Mouse (Mus musculus): ENCODE measurements at regions not wholly inside any gene's neighbourhood (a gene's known extent, or its start where the extent isn't known, plus 50 kb on each side); places are given as distances from the start of the nearest gene placed in this dataset.
"Not testable (repeated sequence)": the region's sequence is repeated elsewhere in the genome, so short reads cannot be mapped to it uniquely, and the experiment has no call there.

DNA sequence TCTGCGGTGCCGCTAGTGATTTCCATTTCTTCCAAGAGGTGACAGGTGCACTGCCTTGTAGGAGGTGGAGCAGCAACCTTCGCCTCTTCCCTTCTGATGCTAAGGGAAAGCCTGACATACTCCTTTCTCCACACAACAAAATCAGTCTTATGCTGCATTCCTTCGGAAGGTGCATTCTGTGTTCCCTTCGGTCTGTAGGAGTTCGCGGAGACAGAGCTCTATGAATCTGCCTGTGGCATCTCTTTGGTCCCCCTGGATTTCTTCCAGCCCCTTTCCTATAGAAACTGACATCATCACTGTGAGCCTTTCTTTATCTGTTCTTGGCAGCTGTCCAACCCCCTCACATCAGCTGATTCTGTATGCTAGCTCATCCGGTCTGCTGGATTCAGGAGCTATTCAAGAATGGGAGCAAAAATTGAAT is 112.7 kb downstream of the Akr1d1 start:
- DNase-seq = no peak
- Histone ChIP-seq H3K4me1 (ENCODE audit: control insufficient read depth, insufficient read depth, low read length) (no peaks in the 10 kb centered on the region; the same call in 1 of the 2 replicates), H3K36me3 (ENCODE audit: control insufficient read depth, insufficient read depth, low read length) (no peaks in the 10 kb centered on the region), H3K9ac (ENCODE audit: low read depth, low read length) (no peak overlapping the region), H3K27ac (no peak overlapping the region), H3K27me3 (ENCODE audit: control insufficient read depth, insufficient read depth, low read length) (no peaks in the 10 kb centered on the region), H3K4me3 (no peak overlapping the region), H3K79me2 (replicated peaks; ENCODE audit: control insufficient read depth, insufficient read depth, low read length) (no peaks in the 10 kb centered on the region)
- intact Hi-C loops (cut with DNase I) = no loop called here
- WGBS = 27% methylated on average over 8 of the region's 8 CpGs
- TF ChIP-seq CTCF (IDR thresholded peaks at IDR 0.05) (no peak), EP300 (IDR thresholded peaks at IDR 0.05; ENCODE audit: insufficient read depth, low read depth, low read length) (no peak), POLR2A (IDR thresholded peaks at IDR 0.05; ENCODE audit: insufficient read depth, low read depth, low read length) (no peak)

DNA sequence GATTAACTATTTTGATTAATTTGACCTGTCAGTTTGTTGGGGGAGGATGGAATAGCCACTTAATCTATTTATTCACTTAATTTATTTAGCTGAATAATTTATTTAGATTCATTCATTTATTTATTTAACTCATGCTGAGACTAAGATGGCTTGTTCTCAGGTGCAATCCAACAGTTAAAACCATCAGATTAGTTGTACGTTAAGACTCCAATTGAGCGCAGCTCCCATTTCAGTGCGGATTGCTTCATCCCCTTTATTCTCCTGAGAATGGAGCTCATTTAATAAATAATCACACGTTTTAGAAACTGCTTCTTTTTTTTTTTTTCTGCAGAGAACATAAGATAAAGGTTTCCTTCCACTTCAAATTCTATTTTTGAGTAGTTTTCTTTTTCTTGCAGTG is 113.2 kb downstream of the Akr1d1 start:
- no peak for DNase-seq
- Histone ChIP-seq H3K9ac (ENCODE audit: low read depth, low read length) (no peak overlapping the region), H3K27me3 (ENCODE audit: control insufficient read depth, insufficient read depth, low read length) (no peaks in the 10 kb centered on the region), H3K79me2 (replicated peaks; ENCODE audit: control insufficient read depth, insufficient read depth, low read length) (no peaks in the 10 kb centered on the region), H3K4me1 (ENCODE audit: control insufficient read depth, insufficient read depth, low read length) (no peaks in the 10 kb centered on the region; the same call in 1 of the 2 replicates), H3K36me3 (ENCODE audit: control insufficient read depth, insufficient read depth, low read length) (no peaks in the 10 kb centered on the region), H3K4me3 (no peak overlapping the region), H3K27ac (no peak overlapping the region)
- 50% methylated on average over 4 of the region's 4 CpGs for WGBS
- intact Hi-C loops (cut with DNase I) = no loop called here
- TF ChIP-seq EP300 (IDR thresholded peaks at IDR 0.05; ENCODE audit: insufficient read depth, low read depth, low read length) = no peak
- TF ChIP-seq CTCF (IDR thresholded peaks at IDR 0.05) = no peak
- TF ChIP-seq POLR2A (IDR thresholded peaks at IDR 0.05; ENCODE audit: insufficient read depth, low read depth, low read length) = no peak

GRCm38 (mm10) chr6:37643718-37644117 is 113.7 kb downstream of the Akr1d1 start:
- Histone ChIP-seq H3K79me2 (replicated peaks; ENCODE audit: control insufficient read depth, insufficient read depth, low read length) (no peaks in the 10 kb centered on the region), H3K36me3 (ENCODE audit: control insufficient read depth, insufficient read depth, low read length) (no peaks in the 10 kb centered on the region), H3K9ac (ENCODE audit: low read depth, low read length) (no peak overlapping the region), H3K27me3 (ENCODE audit: control insufficient read depth, insufficient read depth, low read length) (no peaks in the 10 kb centered on the region), H3K27ac (no peak overlapping the region), H3K4me1 (ENCODE audit: control insufficient read depth, insufficient read depth, low read length) (no peaks in the 10 kb centered on the region; the same call in 1 of the 2 replicates), H3K4me3 (no peak overlapping the region)
- 81% methylated on average over 2 of the region's 2 CpGs for WGBS
- intact Hi-C loops (cut with DNase I) = no loop called here
- TF ChIP-seq CTCF (IDR thresholded peaks at IDR 0.05) = no peak
- TF ChIP-seq EP300 (IDR thresholded peaks at IDR 0.05; ENCODE audit: insufficient read depth, low read depth, low read length) = no peak
- TF ChIP-seq POLR2A (IDR thresholded peaks at IDR 0.05; ENCODE audit: insufficient read depth, low read depth, low read length) = no peak
- no peak for DNase-seq

- TF ChIP-seq CTCF (IDR thresholded peaks at IDR 0.05) = no peak
- TF ChIP-seq EP300 (IDR thresholded peaks at IDR 0.05; ENCODE audit: insufficient read depth, low read depth, low read length) = no peak
- TF ChIP-seq POLR2A (IDR thresholded peaks at IDR 0.05; ENCODE audit: insufficient read depth, low read depth, low read length) = no peak
- intact Hi-C loops (cut with DNase I) = no loop called here
- Histone ChIP-seq H3K4me1 (ENCODE audit: control insufficient read depth, insufficient read depth, low read length) (no peaks in the 10 kb centered on the region; the same call in 1 of the 2 replicates), H3K79me2 (replicated peaks; ENCODE audit: control insufficient read depth, insufficient read depth, low read length) (no peaks in the 10 kb centered on the region), H3K36me3 (ENCODE audit: control insufficient read depth, insufficient read depth, low read length) (no peaks in the 10 kb centered on the region), H3K9ac (ENCODE audit: low read depth, low read length) (no peak overlapping the region), H3K27me3 (ENCODE audit: control insufficient read depth, insufficient read depth, low read length) (no peaks in the 10 kb centered on the region), H3K4me3 (no peak overlapping the region), H3K27ac (no peak overlapping the region)
- 92% methylated on average over 14 of the region's 14 CpGs for WGBS
- no peak for DNase-seq
These were observed 115.6 kb downstream of the Akr1d1 start for GRCm38 (mm10) chr6:37645551-37645950.

- H3K79me2 ChIP-seq (replicated peaks; ENCODE audit: control insufficient read depth, insufficient read depth, low read length); H3K27me3 ChIP-seq (ENCODE audit: control insufficient read depth, insufficient read depth, low read length); H3K4me3 ChIP-seq; H3K27ac ChIP-seq; H3K4me1 ChIP-seq (ENCODE audit: control insufficient read depth, insufficient read depth, low read length); H3K36me3 ChIP-seq (ENCODE audit: control insufficient read depth, insufficient read depth, low read length); DNase-seq; H3K9ac ChIP-seq (ENCODE audit: low read depth, low read length): not testable (repeated sequence)
- WGBS = 96% methylated on average over 3 of the region's 3 CpGs
- intact Hi-C loops (cut with DNase I) = loop anchor here (5.0 kb wide), 2 partner anchors 65 kb away; no protein-coding TSS in a partner anchor
These were observed 127.3 kb downstream of the Akr1d1 start for GRCm38 (mm10) chr6:37657300-37657699.

DNA sequence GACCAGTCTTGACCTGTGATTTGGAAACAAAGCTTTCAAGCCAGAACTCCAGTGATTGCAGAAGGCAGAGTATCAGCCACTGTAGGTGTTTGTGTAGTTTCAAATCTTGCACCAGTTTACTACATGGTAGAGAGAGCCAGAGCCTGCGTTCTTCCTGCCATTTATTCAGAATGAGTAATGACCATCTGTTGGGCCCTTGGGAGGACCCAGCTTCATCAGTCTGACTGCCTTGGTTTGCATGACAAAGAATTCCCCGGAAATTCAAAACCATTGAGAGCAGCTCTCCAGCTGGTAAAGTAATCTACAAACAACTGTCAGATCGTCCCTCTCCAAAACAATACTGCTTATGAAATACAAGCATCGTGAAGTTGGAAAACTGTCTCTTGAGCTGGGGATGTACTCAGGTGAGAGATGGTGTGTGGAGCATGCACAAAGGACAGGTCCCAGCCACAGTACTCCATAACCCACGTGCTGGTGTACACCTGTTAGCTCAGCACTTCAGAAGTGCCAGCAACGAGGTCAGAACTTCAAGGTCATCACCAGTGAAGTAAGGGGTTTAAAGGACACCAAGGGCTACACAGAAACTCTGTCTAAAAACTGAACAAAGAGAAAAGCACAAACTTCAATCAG is 128.2 kb downstream of the Akr1d1 start:
- WGBS = 32% methylated on average over 6 of the region's 6 CpGs
- peak in 1 of 2 experiments; percentile 9 for DNase-seq
- no peaks in the 10 kb centered on the region for H3K27me3 ChIP-seq (ENCODE audit: control insufficient read depth, insufficient read depth, low read length)
- peaks cover 2% of the 10 kb centered on the region for H3K4me1 ChIP-seq (ENCODE audit: control insufficient read depth, insufficient read depth, low read length)
- H3K36me3 ChIP-seq (ENCODE audit: control insufficient read depth, insufficient read depth, low read length) = no peaks in the 10 kb centered on the region
- no peak overlapping the region for H3K4me3 ChIP-seq
- H3K79me2 ChIP-seq (replicated peaks; ENCODE audit: control insufficient read depth, insufficient read depth, low read length) = no peaks in the 10 kb centered on the region
- intact Hi-C loops (cut with DNase I) = loop anchor here (5.0 kb wide), 2 partner anchors 64 to 66 kb away; no protein-coding TSS in a partner anchor
- H3K9ac ChIP-seq (ENCODE audit: low read depth, low read length) = no peak overlapping the region
- no peak overlapping the region for H3K27ac ChIP-seq
- TF ChIP-seq EP300 (IDR thresholded peaks at IDR 0.05; ENCODE audit: insufficient read depth, low read depth, low read length) (0 out of 2 replicates have a peak, but pooled peaks have one; percentile 41), CTCF (IDR thresholded peaks at IDR 0.05) (no peak)
